Mouse (Mus musculus) fibroblast of lung, adult 2 months (primary cell): ENCODE measurements at regions not wholly inside any gene's neighbourhood (a gene's known extent, or its start where the extent isn't known, plus 50 kb on each side); places are given as distances from the start of the nearest gene placed in this dataset.

Experiments
- DNase-seq: peaks from one replicate; pipeline ENCODE4 v3.0.0-alpha.2; 2011; ENCODE audit warnings: low read depth

GRCm38 (mm10) chr13:102273818-102274217, 419.5 kb upstream of the Cd180 start:
- no peak for DNase-seq

- DNase-seq: no peak
These were observed 418.1 kb upstream of the Cd180 start for GRCm38 (mm10) chr13:102275296-102275695.

- DNase-seq: no peak
These were observed 416.5 kb upstream of the Cd180 start for GRCm38 (mm10) chr13:102276885-102277284.

- no peak for DNase-seq
These were observed 413.2 kb upstream of the Cd180 start for GRCm38 (mm10) chr13:102280198-102280597.

- no peak for DNase-seq
These were observed 398.9 kb upstream of the Cd180 start for GRCm38 (mm10) chr13:102294451-102294850.

GRCm38 (mm10) chr13:102295079-102295478, 398.3 kb upstream of the Cd180 start:
- DNase-seq: no peak

- no peak for DNase-seq
These were observed 385.4 kb upstream of the Cd180 start for GRCm38 (mm10) chr13:102307983-102308382.

GRCm38 (mm10) chr13:102312096-102312495, 381.3 kb upstream of the Cd180 start:
- DNase-seq: no peak

GRCm38 (mm10) chr13:102315921-102316692, 377.3 kb upstream of the Cd180 start:
- DNase-seq: no peak

GRCm38 (mm10) chr13:102318891-102319404, 374.4 kb upstream of the Cd180 start:
- no peak for DNase-seq

GRCm38 (mm10) chr13:102319453-102319852, 373.9 kb upstream of the Cd180 start:
- DNase-seq: no peak

GRCm38 (mm10) chr13:102323876-102324275, 369.5 kb upstream of the Cd180 start:
- DNase-seq: no peak

- no peak for DNase-seq
These were observed 367.4 kb upstream of the Cd180 start for GRCm38 (mm10) chr13:102326003-102326402.

GRCm38 (mm10) chr13:102326544-102326943, 366.8 kb upstream of the Cd180 start:
- DNase-seq: no peak

- DNase-seq: no peak
These were observed 359.7 kb upstream of the Cd180 start for GRCm38 (mm10) chr13:102333667-102334066.

- no peak for DNase-seq
These were observed 359.2 kb upstream of the Cd180 start for GRCm38 (mm10) chr13:102334131-102334534.

- no peak for DNase-seq
These were observed 350.1 kb upstream of the Cd180 start for GRCm38 (mm10) chr13:102343236-102343635.

- DNase-seq: no peak
These were observed 348.6 kb upstream of the Cd180 start for GRCm38 (mm10) chr13:102344606-102345269.

GRCm38 (mm10) chr13:102349493-102349892, 343.9 kb upstream of the Cd180 start:
- no peak for DNase-seq

GRCm38 (mm10) chr13:102352073-102352854, 341.1 kb upstream of the Cd180 start:
- no peak for DNase-seq

GRCm38 (mm10) chr13:102355569-102355968, 337.8 kb upstream of the Cd180 start:
- DNase-seq: no peak

- no peak for DNase-seq
These were observed 320.8 kb upstream of the Cd180 start for GRCm38 (mm10) chr13:102372451-102373082.
